Mouse (Mus musculus) gastrocnemius, postnatal 10 days (tissue): ENCODE results near the gene Gm9887. TPM values are rescaled to one million over a fixed set of nuclear protein-coding genes. Genes with fewer than 3 reads are reported as not detected.
A peak's percentile ranks its signal among the peaks of the same experiment; 100 is the strongest.

Source experiments
- DNase-seq: peaks from one replicate; pipeline ENCODE4 v3.0.0; 2021; ENCODE audit warnings: mixed read lengths
- microRNA-seq, 2 experiments: library from miRNA; unstranded; fragments of <30 nt; microRNA quantifications; one replicate each; pipeline ENCODE4 v1.2.0; 2021
- total RNA-seq, 2 experiments: library from RNA; stranded (reverse); gene quantifications; 2 replicates each; pipeline ENCODE4 v1.2.3; 2021

The Gm9887 gene
- total RNA-seq, 2 experiments from 2014 or later = 0.45 to 0.54 TPM

GRCm38 (mm10) chr12:69357300-69357646 lies 15.0 kb downstream of the Gm9887 start:
- DNase-seq = no peak

- DNase-seq = peak; percentile 79
Observed at GRCm38 (mm10) chr12:69356546-69357299, 15.5 kb downstream of the Gm9887 start, which contains the start of gene Nemf. Gene Nemf, minus strand, starts transcription at chr12:69357165.

GRCm38 (mm10) chr12:69351685-69352084 lies 20.6 kb downstream of the Gm9887 start:
- DNase-seq = no peak

GRCm38 (mm10) chr12:69349928-69350327 lies 22.3 kb downstream of the Gm9887 start:
- no peak for DNase-seq

GRCm38 (mm10) chr12:69333547-69333946 lies 38.7 kb downstream of the Gm9887 start:
- DNase-seq = no peak

GRCm38 (mm10) chr12:69332147-69332546 lies 40.1 kb downstream of the Gm9887 start:
- no peak for DNase-seq

- DNase-seq = no peak
Observed at GRCm38 (mm10) chr12:69331187-69331586, 41.1 kb downstream of the Gm9887 start.

Small RNA genes lying within 50 kb of the gene (microRNA-seq; reads per million reads assigned to microRNA genes)
- gene Gm47299 (0 reads per million in 2 experiments), gene Gm47305 (0 reads per million in 2 experiments)

Other genes starting within 250 kb of the Gm9887 start
- gene Rps29, start 213.3 kb downstream of the Gm9887 start, total RNA-seq = 1,000 to 10,000 TPM; 1,302 to 1,393 TPM
- gene Lrr1, start 203.6 kb downstream of the Gm9887 start, total RNA-seq = 1 to 10 TPM in 1 of 2 experiments, under 1 TPM in 1; 0.56 to 1.3 TPM
- gene Rpl36al, start 188.4 kb downstream of the Gm9887 start, total RNA-seq = 100 to 1,000 TPM; 336 to 338 TPM
- gene Mgat2, start 188.3 kb downstream of the Gm9887 start, total RNA-seq = 10 to 100 TPM; 16.9 to 21.3 TPM
- gene Gm49383, start 175.4 kb downstream of the Gm9887 start, total RNA-seq = 1 to 10 TPM; 2.7 to 3.4 TPM
- under 1 TPM; 0.61 to 0.70 TPM for gene Dnaaf2, start 174.0 kb downstream of the Gm9887 start, total RNA-seq
- 1 to 10 TPM; 2.7 to 3.6 TPM for gene Gm49384, start 168.2 kb downstream of the Gm9887 start, total RNA-seq
- 1 to 10 TPM; 2.2 to 3.2 TPM for gene Pole2, start 144.3 kb downstream of the Gm9887 start, total RNA-seq
- gene Klhdc1, start 131.3 kb downstream of the Gm9887 start, total RNA-seq = 10 to 100 TPM; 10.1 to 13.5 TPM
- 10 to 100 TPM; 76.3 to 87.7 TPM for gene Klhdc2, start 75.8 kb downstream of the Gm9887 start, total RNA-seq
- gene Nemf, start 15.3 kb downstream of the Gm9887 start, total RNA-seq = 10 to 100 TPM; 21.3 to 23.4 TPM
- 10 to 100 TPM; 42.5 to 52.1 TPM for gene Arf6, start 308 bp downstream of the Gm9887 start, total RNA-seq
- gene Vcpkmt, start 210.6 kb upstream of the Gm9887 start, total RNA-seq = 1 to 10 TPM; 5.1 to 5.5 TPM